8 mouse cellular contexts compared by ENCODE assay signal in genomic region chrX:38251851-38252571, GRCm38 (mm10). TPM values are rescaled to one million over a fixed set of nuclear protein-coding genes. Genes with fewer than 3 reads are reported as not detected.
DNase-seq lines count a peak whose midpoint lies in the region; ATAC-seq and TF ChIP-seq lines count a peak whose summit lies in the region.

Gene Tmem255a (minus strand): TSS chrX:38252439.

- H3K4me1 ChIP-seq in cerebellum, adult 2 months (ENCODE audit: control insufficient read depth, insufficient read depth, low read length), result peaks cover 3% of the 10 kb centered on the region; the same call in 1 of the 2 replicates
- H3K4me1 ChIP-seq in heart, embryonic 15.5 days (replicated peaks), result peaks cover 3% of the 10 kb centered on the region; the same call in 1 of the 2 replicates

- 7% methylated on average over 23 of the region's 27 CpGs for WGBS in cerebellum, adult 2 months
- WGBS in heart, embryonic 15.5 days, result 19% methylated on average over 22 of the region's 27 CpGs
- 20% methylated on average over 21 of the region's 27 CpGs for WGBS in macrophage (ENCODE audit: missing documents)

- no peaks in the 10 kb centered on the region for H3K36me3 ChIP-seq in heart, embryonic 15.5 days
- H3K36me3 ChIP-seq in macrophage (ENCODE audit: inconsistent target), result no peaks in the 10 kb centered on the region
- H3K36me3 ChIP-seq in splenic B cell, adult 2 months (ENCODE audit: control insufficient read depth, insufficient read depth, low read length, poor library complexity, severe bottlenecking), result no peaks in the 10 kb centered on the region

- no peak for TF ChIP-seq POLR2A in cerebellum, adult 2 months (IDR thresholded peaks at IDR 0.05; ENCODE audit: borderline replicate concordance, insufficient read depth, low read length)

- H3K27ac ChIP-seq in cerebellum, adult 2 months (ENCODE audit: insufficient read depth, low read length), result no peak within 1 kb of the TSS
- no peak within 1 kb of the TSS for H3K27ac ChIP-seq in heart, embryonic 15.5 days
- H3K27ac ChIP-seq in macrophage, result no peak within 1 kb of the TSS

- no peak within 1 kb of the TSS; the same call in 1 of the 2 replicates for H3K9ac ChIP-seq in heart, embryonic 15.5 days

- H3K4me3 ChIP-seq in cerebellum, adult 2 months (replicated peaks; ENCODE audit: insufficient read depth, low read depth, low read length), result peak within 1 kb of the TSS; percentile 40
- peak within 1 kb of the TSS; percentile 47 for H3K4me3 ChIP-seq in heart, embryonic 15.5 days
- H3K4me3 ChIP-seq in macrophage (ENCODE audit: inconsistent target), result peak within 1 kb of the TSS; percentile 8; the same call in 1 of the 2 replicates

- no peaks in the 10 kb centered on the region for H3K79me2 ChIP-seq in macrophage (ENCODE audit: inconsistent target)

- peak; percentile 1 to 23 for DNase-seq in cerebellum, adult 2 months
- no peak for DNase-seq in cerebellum, adult 11-12 months
- peak; percentile 3 for DNase-seq in R1 (ENCODE audit: low read depth, low spot score)
- DNase-seq in embryo, embryonic 9.5 days (ENCODE audit: extremely low spot score), result peak; percentile 44
- no peak for DNase-seq in layer of hippocampus, postnatal 14 days (ENCODE audit: low spot score in 2 of 2)
- peak; percentile 54 for DNase-seq in splenic B cell, adult 2 months (ENCODE audit: low read depth, low spot score)

- H3K9me3 ChIP-seq in heart, embryonic 15.5 days (replicated peaks), result no peaks in the 10 kb centered on the region

- no peak for TF ChIP-seq CTCF in cerebellum, adult 2 months (IDR thresholded peaks at IDR 0.05; ENCODE audit: borderline replicate concordance, insufficient read depth, low read depth, low read length)

- ATAC-seq in heart, embryonic 15.5 days (replicated peaks; ENCODE audit: insufficient number of reproducible peaks, insufficient read depth, low FRiP score, low read depth), result peak; percentile 53

- H3K4me2 ChIP-seq in heart, embryonic 15.5 days, result peak within 1 kb of the TSS; percentile 78

- no peaks in the 10 kb centered on the region for H3K27me3 ChIP-seq in cerebellum, adult 2 months (ENCODE audit: control insufficient read depth, insufficient read depth, low read length)
- peaks cover 12% of the 10 kb centered on the region; the same call in 1 of the 2 replicates for H3K27me3 ChIP-seq in heart, embryonic 15.5 days
- no peaks in the 10 kb centered on the region for H3K27me3 ChIP-seq in splenic B cell, adult 2 months (ENCODE audit: control insufficient read depth, insufficient read depth, low read length, poor library complexity, severe bottlenecking)

RNA-seq across cellular contexts. Expression of gene Tmem255a, which starts in this region (rescaled TPM):
- 44.8 and 51.5 TPM in 2 replicates for polyA plus RNA-seq in cerebellum, adult 2 months (2012; rRNA removed)
- 26.8 and 27.6 TPM in 2 replicates for polyA plus RNA-seq in heart, embryonic 15.5 days (2015; fragmentation: Nextera tagmentation; extraction: Ambion mirVana)
- total RNA-seq in layer of hippocampus, postnatal 14 days (2021), result 10 to 100 TPM; 15.5 to 18.8 TPM
- total RNA-seq in macrophage (2018; cell fraction: chromatin; rRNA removed), result not detected
- total RNA-seq in macrophage (2018; cell fraction: cytosol; rRNA removed), result under 1 TPM in 2 of 26 experiments, not detected in 24; 0.04 to 0.06 TPM
- total RNA-seq in macrophage (2018; cell fraction: nucleus; rRNA removed), result not detected
- not detected in 3 replicates for polyA plus RNA-seq in macrophage (2018)

Comparison
In these comparisons a context has a peak if more than half of its experiments do, and no peak if none do; other contexts are left out.
1. RNA of gene Tmem255a (polyA plus RNA-seq): 44.8 to 51.5 TPM in cerebellum, adult 2 months and 26.8 to 27.6 TPM in heart, embryonic 15.5 days; not detected in macrophage; every median in the first group is over 10 times any median in the second.
2. DNase-seq: peak in cerebellum, adult 2 months (2 of 2), R1 (single experiment), embryo, embryonic 9.5 days (single experiment) and splenic B cell, adult 2 months (single experiment); none in cerebellum, adult 11-12 months (single experiment) and layer of hippocampus, postnatal 14 days (0 of 2).
3. Peak in every context shown above with its lines, with median percentiles within 50 percentile points of each other: H3K4me3 ChIP-seq.